Mouse (Mus musculus): Measurements from ENCODE around the gene Olfr994. TPM values are rescaled to one million over a fixed set of nuclear protein-coding genes. Genes with fewer than 3 reads are reported as not detected.

Gene Olfr994
- polyA plus RNA-seq (2012; rRNA removed), result not detected in 2 replicates

GRCm38 (mm10) chr2:85436351-85436750 lies at the start of gene Olfr994:
TSS of gene Olfr994 (minus strand) at chr2:85436451.

GRCm38 (mm10) chr2:85443539-85443938 lies 7.3 kb upstream of the Olfr994 start, which contains the start of gene Olfr995:
TSS of gene Olfr995 (minus strand) at chr2:85443639.

GRCm38 (mm10) chr2:85414777-85415176 lies 21.5 kb downstream of the Olfr994 start, which contains the start of gene Olfr993:
TSS of gene Olfr993 (minus strand) at chr2:85414877.

GRCm38 (mm10) chr2:85409369-85409768 lies 26.9 kb downstream of the Olfr994 start, which contains the start of gene Olfr992:
TSS of gene Olfr992 (minus strand) at chr2:85409469.

Other genes starting within 250 kb of the Olfr994 start
- gene Lrrc55, start 239.3 kb downstream of the Olfr994 start, polyA plus RNA-seq (2012; rRNA removed), result 12.2 and 13.5 TPM in 2 replicates
- gene Olfr987, start 97.1 kb downstream of the Olfr994 start, polyA plus RNA-seq (2012; rRNA removed), result not detected in 2 replicates
- gene Olfr988, start 73.2 kb downstream of the Olfr994 start, polyA plus RNA-seq (2012; rRNA removed), result not detected in 2 replicates
- gene Olfr992, start 27.0 kb downstream of the Olfr994 start, polyA plus RNA-seq (2012; rRNA removed), result not detected in 2 replicates
- gene Olfr993, start 21.6 kb downstream of the Olfr994 start, polyA plus RNA-seq (2012; rRNA removed), result not detected in 2 replicates
- gene Olfr995, start 7.2 kb upstream of the Olfr994 start, polyA plus RNA-seq (2012; rRNA removed), result not detected in 2 replicates
- gene 4833423E24Rik, start 82.6 kb upstream of the Olfr994 start, polyA plus RNA-seq (2012; rRNA removed), result 0.07 and 0.44 TPM in 2 replicates
- gene Olfr996, start 142.8 kb upstream of the Olfr994 start, polyA plus RNA-seq (2012; rRNA removed), result not detected in 2 replicates
- not detected in 2 replicates for gene Olfr998, start 152.5 kb upstream of the Olfr994 start, polyA plus RNA-seq (2012; rRNA removed)
- gene Olfr1000, start 175.5 kb upstream of the Olfr994 start, polyA plus RNA-seq (2012; rRNA removed), result not detected in 2 replicates
- not detected in 2 replicates for gene Olfr1002, start 214.3 kb upstream of the Olfr994 start, polyA plus RNA-seq (2012; rRNA removed)
- gene Olfr154, start 228.0 kb upstream of the Olfr994 start, polyA plus RNA-seq (2012; rRNA removed), result not detected in 2 replicates
- not detected in 2 replicates for gene Olfr1006, start 242.3 kb upstream of the Olfr994 start, polyA plus RNA-seq (2012; rRNA removed)

Measured in central nervous system, embryonic 14 days (tissue).